Mouse (Mus musculus) thymus, postnatal 36 days (tissue): ENCODE data around the gene Sarm1.
"Not testable (repeated sequence)": the region's sequence is repeated elsewhere in the genome, so short reads cannot be mapped to it uniquely, and the experiment has no call there.

Experiments
- DNase-seq, 2 experiments: peaks; one replicate each; pipeline ENCODE4 v3.0.0; 2022; ENCODE audit warnings: mixed read lengths in 2 of 2

The Sarm1 gene

GRCm38 (mm10) chr11:78497544-78498522, at the start of gene Sarm1:
Sarm1 (minus strand) TSS chr11:78497754.
- peak; percentile 99 for DNase-seq

GRCm38 (mm10) chr11:78545181-78545580, 47.6 kb upstream of the Sarm1 start:
- DNase-seq, result no peak

- no peak for DNase-seq
These were observed 47.0 kb upstream of the Sarm1 start for GRCm38 (mm10) chr11:78544449-78545111.

DNA sequence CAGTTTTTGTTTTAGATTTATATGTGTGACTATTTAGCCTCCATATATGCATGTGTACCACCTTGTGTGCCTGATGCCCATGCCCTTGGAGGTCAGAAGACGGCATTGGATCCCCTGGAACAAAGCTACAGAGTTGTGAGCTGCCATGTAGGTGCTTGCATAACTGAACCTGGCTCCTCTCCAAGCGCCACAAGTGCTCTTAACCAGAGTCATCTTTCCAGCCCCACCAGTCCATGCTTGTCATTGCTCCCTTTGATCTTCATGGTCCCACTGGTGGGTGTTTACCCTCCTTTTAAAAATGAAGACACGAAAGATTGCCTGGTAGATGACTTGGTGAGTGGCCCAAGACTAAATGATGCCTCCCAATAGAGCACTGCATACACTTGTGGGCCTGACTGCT, 42.8 kb upstream of the Sarm1 start:
- no peak for DNase-seq

GRCm38 (mm10) chr11:78536690-78537084, 39.1 kb upstream of the Sarm1 start:
- DNase-seq, result no peak

- peak; percentile 96 to 99 for DNase-seq
These were observed 38.6 kb upstream of the Sarm1 start, which contains the start of the genes Tnfaip1 and Ift20 for GRCm38 (mm10) chr11:78536080-78536689. Tnfaip1 (minus strand) TSS chr11:78536332. Ift20 (plus strand) TSS chr11:78536361.

DNA sequence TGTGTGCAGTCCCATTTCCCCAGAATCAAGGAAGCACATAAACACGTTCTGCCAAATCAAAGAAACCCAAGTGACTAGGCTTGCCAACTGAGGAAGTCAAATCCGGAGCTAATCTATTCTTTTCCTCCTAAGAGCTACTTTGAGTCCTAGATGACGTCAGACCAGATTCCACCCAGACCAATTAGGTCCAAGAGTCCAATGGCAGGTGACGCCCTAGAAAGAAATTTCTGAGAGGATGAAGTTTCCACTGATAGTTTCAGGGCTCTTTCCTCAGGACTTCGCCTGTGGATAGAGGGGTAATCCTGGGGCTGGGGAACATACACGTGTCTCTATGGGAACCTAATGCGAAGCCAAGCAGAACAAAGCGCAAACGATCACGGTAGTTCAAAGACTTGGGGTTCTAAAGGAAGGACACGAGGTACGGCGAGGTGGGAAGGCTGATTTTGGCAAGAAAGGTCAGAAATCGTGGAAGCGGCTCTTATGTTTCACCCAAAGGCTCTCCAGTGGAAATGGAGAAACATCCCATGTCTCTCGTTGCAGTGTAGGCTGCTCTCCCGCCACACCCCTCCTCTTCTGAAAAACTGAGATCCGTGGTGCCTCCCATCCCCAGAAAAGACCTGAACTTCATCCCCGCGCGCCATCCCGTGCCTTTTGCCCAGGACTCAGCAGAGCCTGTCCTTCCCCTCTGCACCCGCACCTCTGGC, 38.0 kb upstream of the Sarm1 start:
- no peak for DNase-seq

GRCm38 (mm10) chr11:78534516-78534915, 37.0 kb upstream of the Sarm1 start:
- no peak for DNase-seq

DNA sequence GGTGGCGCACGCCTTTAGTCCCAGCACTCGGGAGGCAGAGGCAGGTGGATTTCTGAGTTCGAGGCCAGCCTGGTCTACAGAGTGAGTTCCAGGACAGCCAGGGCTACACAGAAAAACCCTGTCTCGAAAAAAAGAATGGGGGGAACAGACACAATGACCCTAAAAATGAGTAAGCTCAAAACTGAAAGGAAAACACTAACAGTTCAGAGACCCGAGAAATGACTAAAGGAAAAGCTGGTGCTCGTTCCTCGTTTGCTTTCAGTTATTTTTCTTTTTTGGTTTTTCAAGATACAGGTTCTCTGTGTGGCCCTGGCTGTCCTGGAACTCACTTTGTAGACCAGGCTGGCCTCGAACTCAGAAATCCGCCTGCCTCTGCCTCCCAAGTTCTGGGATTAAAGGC, 34.0 kb upstream of the Sarm1 start:
- DNase-seq, result not testable (repeated sequence)

- no peak for DNase-seq
These were observed 33.5 kb upstream of the Sarm1 start for GRCm38 (mm10) chr11:78531046-78531445.

GRCm38 (mm10) chr11:78530001-78530400, 32.4 kb upstream of the Sarm1 start:
- no peak for DNase-seq

GRCm38 (mm10) chr11:78528714-78529113, 31.2 kb upstream of the Sarm1 start:
- no peak for DNase-seq

DNA sequence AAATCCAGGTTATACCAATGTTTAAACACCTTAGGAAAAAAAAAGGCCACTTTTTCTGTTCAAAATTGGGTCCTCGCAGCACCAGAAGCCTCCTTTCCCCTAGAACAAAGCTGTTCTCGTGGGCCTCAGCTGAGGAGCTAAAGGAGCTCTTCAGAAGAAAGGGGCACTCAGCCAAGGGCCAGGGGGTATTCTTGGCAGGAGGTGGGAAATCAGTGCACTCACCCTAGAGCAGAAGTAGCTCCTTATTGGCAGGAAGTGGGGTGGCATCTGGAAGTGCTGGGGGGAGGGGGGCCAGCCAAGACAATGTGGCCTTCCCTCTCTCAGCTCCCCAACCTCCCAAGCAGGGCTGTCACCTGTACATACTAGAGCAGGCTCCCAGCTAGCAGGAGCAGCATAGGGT, 27.3 kb upstream of the Sarm1 start:
- DNase-seq, result no peak

DNA sequence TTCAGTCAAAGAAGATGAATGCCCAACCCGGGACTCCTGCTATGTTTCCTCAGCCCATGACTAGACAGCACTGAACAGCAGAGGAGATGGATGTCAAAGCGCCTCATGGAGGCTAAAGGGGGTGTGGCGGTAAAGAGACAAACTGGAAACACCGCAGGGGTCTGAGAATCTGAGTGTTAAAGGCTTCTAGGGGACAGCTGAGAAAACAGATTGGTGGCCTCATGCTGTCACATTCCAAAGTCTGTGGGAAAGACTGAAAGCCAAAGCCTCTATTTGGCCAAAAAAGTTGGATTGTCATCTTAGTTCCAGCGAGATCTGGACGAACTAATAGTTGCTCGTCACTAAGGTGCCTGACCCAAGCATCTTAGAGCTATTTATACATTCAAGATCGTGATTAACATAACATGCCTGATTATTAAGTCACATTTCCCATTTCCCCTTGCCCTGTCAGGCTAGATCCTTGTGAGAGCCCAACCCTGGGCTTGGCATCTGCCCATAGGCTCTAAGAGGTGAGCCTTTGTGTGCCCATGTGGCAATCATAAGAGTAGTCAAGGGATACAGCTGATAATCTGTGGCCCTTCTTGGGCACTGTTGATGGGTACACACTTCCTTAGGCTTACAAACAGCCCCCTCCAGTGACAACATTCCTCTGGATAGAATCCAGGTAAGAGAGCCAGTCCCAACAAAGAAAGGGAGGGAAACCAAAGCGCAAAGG, 25.8 kb upstream of the Sarm1 start:
- no peak for DNase-seq

GRCm38 (mm10) chr11:78522481-78522997, 25.0 kb upstream of the Sarm1 start:
- no peak for DNase-seq

DNA sequence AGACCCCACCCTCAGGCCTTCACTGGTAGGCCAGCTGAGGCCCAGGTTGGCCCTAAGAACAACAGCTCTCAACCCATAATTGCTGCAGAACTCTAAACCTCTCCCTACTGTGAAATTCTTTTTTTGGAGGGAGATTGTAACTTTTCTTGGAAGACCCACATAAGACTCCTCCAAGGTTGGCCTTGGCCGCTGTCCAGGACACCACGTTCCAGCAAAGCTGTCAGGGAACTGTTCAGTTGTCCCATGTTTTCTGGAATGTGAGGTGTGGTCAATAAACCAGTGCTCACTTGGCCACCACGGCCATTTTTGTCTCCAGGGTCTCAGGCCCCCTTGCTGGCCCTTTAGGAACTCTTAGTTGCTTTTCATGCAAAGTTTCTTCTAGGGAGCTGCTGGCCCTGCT, 24.3 kb upstream of the Sarm1 start:
- DNase-seq, result no peak

GRCm38 (mm10) chr11:78518931-78519330, 21.4 kb upstream of the Sarm1 start:
- no peak for DNase-seq

GRCm38 (mm10) chr11:78515549-78516325, 18.2 kb upstream of the Sarm1 start:
- no peak for DNase-seq

GRCm38 (mm10) chr11:78513106-78513790, 15.7 kb upstream of the Sarm1 start:
- no peak for DNase-seq
